Mouse (Mus musculus): Measurements from ENCODE around the gene Mthfr. TPM values are rescaled to one million over a fixed set of nuclear protein-coding genes. Genes with fewer than 3 reads are reported as not detected.

Gene Mthfr
- polyA plus RNA-seq, 1 experiment from 2014 or later: 14.6 TPM

GRCm38 (mm10) chr4:148018410-148018809 is 20.5 kb upstream of the Mthfr start:
- H3K4me1 ChIP-seq (replicated peaks; ENCODE audit: insufficient read depth, low read length): no peaks in the 10 kb centered on the region
- H3K4me3 ChIP-seq (replicated peaks; ENCODE audit: low read depth, low read length): no peak overlapping the region
- H3K27ac ChIP-seq: no peak overlapping the region
- no peak for TF ChIP-seq CTCF (IDR thresholded peaks at IDR 0.05; ENCODE audit: low read depth)
- H3K9me3 ChIP-seq (replicated peaks; ENCODE audit: low read length): no peaks in the 10 kb centered on the region
- no peak overlapping the region for H3K9ac ChIP-seq (ENCODE audit: low read depth, low read length)
- DNase-seq (ENCODE audit: low spot score): no peak
- no peaks in the 10 kb centered on the region for H3K27me3 ChIP-seq (ENCODE audit: insufficient read depth, low read length)
- ATAC-seq (replicated peaks; ENCODE audit: low FRiP score, low read depth): no peak
- H3K4me2 ChIP-seq (ENCODE audit: low read length): no peak overlapping the region
- H3K36me3 ChIP-seq (ENCODE audit: insufficient read depth, low read length): peaks cover 83% of the 10 kb centered on the region
- 84% methylated on average over 2 of the region's 2 CpGs for WGBS

- DNase-seq (ENCODE audit: low spot score): no peak
- Histone ChIP-seq H3K27ac (no peak overlapping the region), H3K4me3 (replicated peaks; ENCODE audit: low read depth, low read length) (no peak overlapping the region), H3K4me1 (replicated peaks; ENCODE audit: insufficient read depth, low read length) (no peaks in the 10 kb centered on the region), H3K36me3 (ENCODE audit: insufficient read depth, low read length) (peaks cover 79% of the 10 kb centered on the region), H3K27me3 (ENCODE audit: insufficient read depth, low read length) (no peaks in the 10 kb centered on the region), H3K4me2 (ENCODE audit: low read length) (no peak overlapping the region), H3K9me3 (replicated peaks; ENCODE audit: low read length) (no peaks in the 10 kb centered on the region), H3K9ac (ENCODE audit: low read depth, low read length) (no peak overlapping the region)
- TF ChIP-seq CTCF (IDR thresholded peaks at IDR 0.05; ENCODE audit: low read depth): no peak
- WGBS: 93% methylated on average over 3 of the region's 3 CpGs
- no peak for ATAC-seq (replicated peaks; ENCODE audit: low FRiP score, low read depth)
Measured at GRCm38 (mm10) chr4:148024003-148024402, 14.9 kb upstream of the Mthfr start.

- Histone ChIP-seq H3K36me3 (ENCODE audit: insufficient read depth, low read length) (peaks cover 38% of the 10 kb centered on the region; the same call in 1 of the 2 replicates), H3K4me1 (replicated peaks; ENCODE audit: insufficient read depth, low read length) (no peaks in the 10 kb centered on the region), H3K4me3 (replicated peaks; ENCODE audit: low read depth, low read length) (no peak overlapping the region), H3K27ac (no peak overlapping the region), H3K4me2 (ENCODE audit: low read length) (no peak overlapping the region), H3K9ac (ENCODE audit: low read depth, low read length) (no peak overlapping the region), H3K9me3 (replicated peaks; ENCODE audit: low read length) (no peaks in the 10 kb centered on the region), H3K27me3 (ENCODE audit: insufficient read depth, low read length) (no peaks in the 10 kb centered on the region)
- DNase-seq (ENCODE audit: low spot score): no peak
- no peak for TF ChIP-seq CTCF (IDR thresholded peaks at IDR 0.05; ENCODE audit: low read depth)
- peak; percentile 83 for ATAC-seq (replicated peaks; ENCODE audit: low FRiP score, low read depth)
- 92% methylated on average over 7 of the region's 7 CpGs for WGBS
Measured at GRCm38 (mm10) chr4:148029297-148029696, 9.6 kb upstream of the Mthfr start.

GRCm38 (mm10) chr4:148030506-148030905 is 8.4 kb upstream of the Mthfr start:
- Histone ChIP-seq H3K4me3 (replicated peaks; ENCODE audit: low read depth, low read length) (no peak overlapping the region), H3K4me1 (replicated peaks; ENCODE audit: insufficient read depth, low read length) (no peaks in the 10 kb centered on the region), H3K27me3 (ENCODE audit: insufficient read depth, low read length) (no peaks in the 10 kb centered on the region), H3K27ac (no peak overlapping the region), H3K36me3 (ENCODE audit: insufficient read depth, low read length) (peaks cover 26% of the 10 kb centered on the region; the same call in 1 of the 2 replicates), H3K4me2 (ENCODE audit: low read length) (no peak overlapping the region), H3K9me3 (replicated peaks; ENCODE audit: low read length) (no peaks in the 10 kb centered on the region), H3K9ac (ENCODE audit: low read depth, low read length) (no peak overlapping the region)
- WGBS: 80% methylated on average over 5 of the region's 5 CpGs
- no peak for TF ChIP-seq CTCF (IDR thresholded peaks at IDR 0.05; ENCODE audit: low read depth)
- DNase-seq (ENCODE audit: low spot score) (no peak), ATAC-seq (replicated peaks; ENCODE audit: low FRiP score, low read depth) (no peak; the same call in 1 of the 2 replicates)

DNA sequence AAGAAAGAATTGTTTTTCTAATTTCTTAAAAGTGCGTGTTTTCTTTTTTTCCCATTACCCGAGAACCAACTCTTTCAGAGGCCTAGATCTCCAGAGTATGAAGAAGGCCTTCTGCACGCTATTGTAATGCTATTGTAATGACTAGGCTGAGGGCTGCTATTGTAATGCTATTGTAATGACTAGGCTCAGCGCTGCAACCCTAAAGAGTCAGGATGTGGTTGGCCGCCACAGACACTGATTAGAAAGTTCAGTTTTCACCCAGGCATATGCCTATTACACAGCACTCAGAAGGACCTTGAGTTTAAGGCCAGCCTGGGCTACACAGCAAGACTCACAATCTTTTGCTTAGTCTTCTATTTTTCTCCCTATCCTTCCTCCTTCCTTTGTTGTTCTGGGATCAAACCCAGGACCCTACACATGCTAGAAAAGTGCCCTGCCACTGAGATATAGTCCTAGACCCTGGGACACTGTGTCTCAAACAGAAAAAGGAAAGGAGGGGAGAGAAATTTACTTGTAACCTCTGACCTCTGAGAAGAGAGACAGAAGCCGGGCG is 4.9 kb upstream of the Mthfr start:
- no peak overlapping the region for H3K9ac ChIP-seq (ENCODE audit: low read depth, low read length)
- no peak overlapping the region for H3K27ac ChIP-seq
- no peak for DNase-seq (ENCODE audit: low spot score)
- no peak overlapping the region for H3K4me3 ChIP-seq (replicated peaks; ENCODE audit: low read depth, low read length)
- ATAC-seq (replicated peaks; ENCODE audit: low FRiP score, low read depth): no peak
- 83% methylated on average over 7 of the region's 7 CpGs for WGBS
- no peak overlapping the region for H3K4me2 ChIP-seq (ENCODE audit: low read length)
- H3K36me3 ChIP-seq (ENCODE audit: insufficient read depth, low read length): peaks cover 5% of the 10 kb centered on the region; the same call in 1 of the 2 replicates
- H3K4me1 ChIP-seq (replicated peaks; ENCODE audit: insufficient read depth, low read length): no peaks in the 10 kb centered on the region
- TF ChIP-seq CTCF (IDR thresholded peaks at IDR 0.05; ENCODE audit: low read depth): no peak
- no peaks in the 10 kb centered on the region for H3K9me3 ChIP-seq (replicated peaks; ENCODE audit: low read length)
- H3K27me3 ChIP-seq (ENCODE audit: insufficient read depth, low read length): no peaks in the 10 kb centered on the region

DNA sequence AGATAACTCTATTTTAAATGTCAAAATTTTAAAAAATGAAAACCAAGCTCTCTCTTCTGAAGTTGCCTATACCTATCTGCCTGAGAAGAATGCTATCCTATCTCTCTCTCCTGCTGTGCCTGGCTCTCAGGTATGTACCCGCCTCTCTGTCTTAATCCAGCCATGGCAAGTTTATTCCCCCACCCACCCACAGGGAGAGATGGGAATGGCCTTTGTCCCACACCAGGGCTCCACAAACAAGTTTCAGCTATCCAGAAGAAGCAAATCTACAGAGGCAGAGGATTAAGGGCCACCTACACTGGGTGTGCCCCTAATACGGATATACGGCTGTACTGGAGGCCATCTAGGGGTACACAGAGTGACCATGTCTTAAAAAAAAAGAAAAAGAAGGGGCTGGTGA is 3.4 kb upstream of the Mthfr start:
- 86% methylated on average over 3 of the region's 3 CpGs for WGBS
- H3K9ac ChIP-seq (ENCODE audit: low read depth, low read length): no peak overlapping the region
- H3K27me3 ChIP-seq (ENCODE audit: insufficient read depth, low read length): no peaks in the 10 kb centered on the region
- ATAC-seq (replicated peaks; ENCODE audit: low FRiP score, low read depth) (no peak), DNase-seq (ENCODE audit: low spot score) (no peak)
- no peak for TF ChIP-seq CTCF (IDR thresholded peaks at IDR 0.05; ENCODE audit: low read depth)
- H3K4me1 ChIP-seq (replicated peaks; ENCODE audit: insufficient read depth, low read length): peaks cover 11% of the 10 kb centered on the region
- H3K4me2 ChIP-seq (ENCODE audit: low read length): no peak overlapping the region
- H3K27ac ChIP-seq: no peak overlapping the region
- H3K4me3 ChIP-seq (replicated peaks; ENCODE audit: low read depth, low read length): no peak overlapping the region
- no peaks in the 10 kb centered on the region for H3K9me3 ChIP-seq (replicated peaks; ENCODE audit: low read length)
- H3K36me3 ChIP-seq (ENCODE audit: insufficient read depth, low read length): no peaks in the 10 kb centered on the region

Data from kidney, postnatal 0 days (tissue).